Mouse (Mus musculus) liver, embryonic 11.5 days (tissue): ENCODE results near the gene Itgav. TPM values are rescaled to one million over a fixed set of nuclear protein-coding genes. Genes with fewer than 3 reads are reported as not detected.

Source experiments
- ATAC-seq: fragments of 200-750 bp; cut with Nextera tagmentation; replicated peaks from 2 replicates; pipeline ENCODE4 v1.8.0; 2017; ENCODE audit warnings: moderate number of reproducible peaks, mild to moderate bottlenecking, moderate TSS enrichment, moderate library complexity; ENCODE audit not compliant: low FRiP score
- DNase-seq: peaks from one replicate; pipeline ENCODE4 v3.0.0-alpha.2; 2017; ENCODE audit warnings: low spot score
- H3K27ac ChIP-seq: fragments of 300-500 bp; sonication (generic); 2 replicates; pipeline ENCODE4 v1.5.1; 2014; ENCODE audit warnings: mild to moderate bottlenecking, low read depth, low read length, control low read depth
- H3K27me3 ChIP-seq: fragments of 300-500 bp; sonication (generic); replicated peaks from 2 replicates; pipeline ENCODE4 v1.6.1; 2014; ENCODE audit warnings: low read length, mixed read lengths; ENCODE audit not compliant: control insufficient read depth, insufficient read depth
- H3K36me3 ChIP-seq: fragments of 300-500 bp; sonication (generic); 2 replicates; pipeline ENCODE4 v1.6.1; 2014; ENCODE audit warnings: mild to moderate bottlenecking, low read length, moderate library complexity, mixed read lengths; ENCODE audit not compliant: control insufficient read depth, insufficient read depth
- H3K4me1 ChIP-seq: fragments of 300-500 bp; sonication (generic); replicated peaks from 2 replicates; pipeline ENCODE4 v1.6.1; 2014; ENCODE audit warnings: low read length, mixed read lengths; ENCODE audit not compliant: control insufficient read depth, insufficient read depth
- H3K4me2 ChIP-seq: fragments of 300-500 bp; sonication (generic); 2 replicates; pipeline ENCODE4 v1.6.1; 2014; ENCODE audit warnings: mild to moderate bottlenecking, control low read depth, moderate library complexity
- H3K4me3 ChIP-seq: fragments of 300-500 bp; sonication (generic); 2 replicates; pipeline ENCODE4 v1.5.1; 2014; ENCODE audit warnings: low read depth, low read length, control low read depth
- H3K9ac ChIP-seq: fragments of 300-500 bp; sonication (generic); 2 replicates; pipeline ENCODE4 v1.6.1; 2014; ENCODE audit warnings: low read depth, low read length, control low read depth
- H3K9me3 ChIP-seq: fragments of 300-500 bp; sonication (generic); 2 replicates; pipeline ENCODE4 v1.6.1; 2016; ENCODE audit warnings: low read length, inconsistent platforms, mixed read lengths; ENCODE audit not compliant: control insufficient read depth
- WGBS: fragments of 180-500 bp; shearing (Covaris S2); extraction: QIAGEN DNeasy Blood & Tissue Kit; methylation state at CpG from one replicate; pipeline ENCODE4 v1.1.7; 2014; 5-methylcytosine and 5-hydroxymethylcytosine counted together
- polyA plus RNA-seq: library from polyadenylated mRNA; unstranded; fragments of >200 nt; fragmentation: Nextera tagmentation; extraction: Ambion mirVana; gene quantifications from 2 replicates; pipeline ENCODE4 v1.2.1, GENCODE M21; 2014

Itgav gene
- polyA plus RNA-seq, 1 experiment from 2014 or later = 38.3 TPM

GRCm38 (mm10) chr2:83745257-83745656, 21.1 kb downstream of the Itgav start:
- no peak for ATAC-seq
- Histone ChIP-seq H3K4me1 (peaks cover 6% of the 10 kb centered on the region; the same call in 1 of the 2 replicates), H3K9me3 (no peaks in the 10 kb centered on the region), H3K27ac (no peak overlapping the region), H3K27me3 (no peaks in the 10 kb centered on the region), H3K9ac (no peak overlapping the region), H3K4me2 (no peak overlapping the region), H3K4me3 (no peak overlapping the region), H3K36me3 (peaks cover 5% of the 10 kb centered on the region; the same call in 1 of the 2 replicates)
- 46% methylated on average over 6 of the region's 6 CpGs for whole genome bisulfite sequencing
- no peak for DNase-seq

- H3K4me1 ChIP-seq = peaks cover 6% of the 10 kb centered on the region; the same call in 1 of the 2 replicates
- no peak overlapping the region for H3K4me3 ChIP-seq
- 94% methylated on average over 10 of the region's 10 CpGs for WGBS
- peaks cover 5% of the 10 kb centered on the region; the same call in 1 of the 2 replicates for H3K36me3 ChIP-seq
- no peak for ATAC-seq
- no peaks in the 10 kb centered on the region for H3K9me3 ChIP-seq
- no peak overlapping the region for H3K27ac ChIP-seq
- H3K4me2 ChIP-seq = no peak overlapping the region
- DNase-seq = no peak
- no peak overlapping the region for H3K9ac ChIP-seq
- no peaks in the 10 kb centered on the region for H3K27me3 ChIP-seq
These were observed 24.5 kb downstream of the Itgav start for GRCm38 (mm10) chr2:83748581-83749118.

DNA sequence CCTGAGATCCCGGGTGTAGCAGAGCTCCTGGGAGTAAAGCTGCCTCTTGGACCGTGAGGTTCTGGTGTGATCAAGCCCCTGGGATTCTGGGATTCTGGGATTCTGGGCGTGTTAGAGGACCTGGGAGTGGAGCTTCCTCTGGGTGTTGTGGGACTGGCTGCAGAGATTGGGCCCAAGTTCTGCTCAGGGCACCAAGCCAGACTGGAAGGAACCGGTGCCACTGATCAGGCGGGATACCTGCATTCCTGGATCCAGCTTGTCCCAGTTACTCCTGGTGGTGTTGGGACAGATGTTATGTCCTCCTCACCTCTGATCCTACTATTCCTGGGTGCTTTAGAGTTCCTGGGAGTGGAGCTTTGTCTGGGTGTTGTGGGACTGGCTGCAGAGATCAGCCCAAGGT, 28.8 kb downstream of the Itgav start:
- WGBS = 91% methylated on average over 5 of the region's 5 CpGs
- DNase-seq = no peak
- H3K9ac ChIP-seq = no peak overlapping the region

GRCm38 (mm10) chr2:83754306-83754837, 30.2 kb downstream of the Itgav start:
- H3K9ac ChIP-seq = no peak overlapping the region
- no peaks in the 10 kb centered on the region for H3K9me3 ChIP-seq
- DNase-seq (no peak), ATAC-seq (no peak)
- H3K4me2 ChIP-seq = no peak overlapping the region
- peaks cover 3% of the 10 kb centered on the region; the same call in 1 of the 2 replicates for H3K36me3 ChIP-seq
- no peaks in the 10 kb centered on the region for H3K27me3 ChIP-seq
- H3K4me1 ChIP-seq = no peaks in the 10 kb centered on the region
- 78% methylated on average over 5 of the region's 5 CpGs for WGBS
- H3K27ac ChIP-seq = no peak overlapping the region
- no peak overlapping the region for H3K4me3 ChIP-seq

More for the DNA sequence above, 28.8 kb downstream of the Itgav start:
- Histone ChIP-seq H3K27me3 (no peaks in the 10 kb centered on the region), H3K27ac (no peak overlapping the region), H3K9me3 (no peaks in the 10 kb centered on the region), H3K4me1 (no peaks in the 10 kb centered on the region), H3K4me3 (no peak overlapping the region), H3K4me2 (no peak overlapping the region), H3K36me3 (peaks cover 8% of the 10 kb centered on the region; the same call in 1 of the 2 replicates)
- no peak for ATAC-seq

DNA sequence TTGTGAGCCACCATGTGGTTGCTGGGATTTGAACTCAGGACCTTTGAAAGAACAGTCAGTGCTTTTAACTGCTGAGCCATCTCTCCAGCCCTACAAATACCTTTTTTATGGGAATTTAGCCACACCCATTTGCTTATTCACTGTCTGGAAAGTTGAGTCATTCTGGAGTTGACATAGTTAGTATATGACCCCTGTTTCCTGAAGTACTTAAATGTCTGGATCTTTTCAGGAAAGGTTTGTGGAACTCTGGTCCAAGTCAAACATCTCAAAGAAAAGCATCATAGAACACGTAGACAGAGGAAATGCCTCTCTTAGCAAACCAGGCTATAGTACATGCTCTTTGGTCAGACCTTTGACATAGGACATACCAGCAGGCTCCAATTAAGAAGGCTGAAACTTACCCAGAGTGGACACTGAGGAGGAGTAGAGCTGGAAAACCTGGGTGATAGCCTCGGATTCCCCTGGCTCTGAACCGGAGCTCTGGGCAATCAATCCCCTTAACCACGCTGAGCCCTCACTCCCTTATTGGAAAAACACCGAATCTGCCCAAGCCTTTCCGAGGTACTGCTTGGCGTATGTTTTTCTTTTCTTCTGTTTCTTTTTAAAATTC, 34.5 kb downstream of the Itgav start:
- no peaks in the 10 kb centered on the region for H3K4me1 ChIP-seq
- H3K27me3 ChIP-seq = no peaks in the 10 kb centered on the region
- no peaks in the 10 kb centered on the region for H3K9me3 ChIP-seq
- no peak for ATAC-seq
- peaks cover 3% of the 10 kb centered on the region; the same call in 1 of the 2 replicates for H3K36me3 ChIP-seq
- H3K4me2 ChIP-seq = no peak overlapping the region
- WGBS = 84% methylated on average over 7 of the region's 7 CpGs
- no peak overlapping the region for H3K27ac ChIP-seq
- no peak for DNase-seq
- no peak overlapping the region for H3K9ac ChIP-seq
- no peak overlapping the region for H3K4me3 ChIP-seq

DNA sequence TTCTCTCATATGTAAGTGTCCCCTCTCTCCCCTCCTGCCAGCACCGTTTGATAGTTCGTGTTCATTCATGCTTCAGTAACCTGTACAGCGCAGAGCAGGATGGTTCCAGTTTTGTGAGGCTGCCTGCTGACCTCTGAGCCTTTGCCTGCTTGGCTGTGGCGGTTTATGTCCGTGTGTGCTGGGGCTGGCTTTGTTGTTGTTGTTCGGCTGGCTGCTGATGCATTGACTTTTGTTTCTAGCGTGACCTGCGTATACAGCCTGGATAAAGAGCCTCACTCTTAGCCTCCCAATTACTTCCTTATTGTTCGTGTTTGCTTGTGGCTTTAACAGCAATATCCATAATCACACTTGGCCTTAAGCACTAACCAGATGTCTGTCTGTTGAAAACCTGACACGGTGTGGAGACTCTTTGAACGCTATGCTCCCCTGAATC, 35.0 kb downstream of the Itgav start:
- Histone ChIP-seq H3K4me2 (no peak overlapping the region), H3K9me3 (no peaks in the 10 kb centered on the region), H3K27ac (no peak overlapping the region), H3K9ac (no peak overlapping the region), H3K4me3 (no peak overlapping the region), H3K27me3 (no peaks in the 10 kb centered on the region), H3K4me1 (no peaks in the 10 kb centered on the region), H3K36me3 (peaks cover 3% of the 10 kb centered on the region; the same call in 1 of the 2 replicates)
- WGBS = 74% methylated on average over 11 of the region's 11 CpGs
- DNase-seq (no peak), ATAC-seq (no peak)

GRCm38 (mm10) chr2:83759667-83760066, 35.5 kb downstream of the Itgav start:
- no peak overlapping the region for H3K9ac ChIP-seq
- no peaks in the 10 kb centered on the region for H3K4me1 ChIP-seq
- no peak overlapping the region for H3K27ac ChIP-seq
- WGBS = 61% methylated on average over 5 of the region's 5 CpGs
- no peaks in the 10 kb centered on the region for H3K27me3 ChIP-seq
- no peaks in the 10 kb centered on the region for H3K9me3 ChIP-seq
- H3K4me3 ChIP-seq = no peak overlapping the region
- ATAC-seq (no peak; the same call in 1 of the 2 replicates), DNase-seq (no peak)
- H3K4me2 ChIP-seq = no peak overlapping the region
- peaks cover 3% of the 10 kb centered on the region; the same call in 1 of the 2 replicates for H3K36me3 ChIP-seq

DNA sequence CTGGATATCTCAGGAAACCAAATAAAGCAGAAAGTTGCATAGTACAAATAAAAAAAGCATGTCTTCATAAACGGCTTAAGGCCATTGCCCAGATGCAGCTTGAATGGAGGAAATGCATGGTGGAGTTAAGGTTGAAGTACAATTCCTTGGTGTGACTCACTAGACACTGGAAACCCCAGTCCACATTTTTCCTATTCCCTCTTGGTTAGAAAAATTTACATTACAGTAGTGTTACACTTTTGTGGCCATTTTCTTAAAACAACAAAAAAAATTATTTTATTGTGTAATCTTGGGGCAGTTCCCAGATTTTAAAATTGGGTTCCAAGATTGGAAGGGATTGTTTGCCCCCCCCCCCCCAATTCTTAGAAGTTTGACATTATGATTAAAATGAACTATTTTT, 35.9 kb downstream of the Itgav start:
- Histone ChIP-seq H3K9ac (no peak overlapping the region), H3K36me3 (peaks cover 3% of the 10 kb centered on the region; the same call in 1 of the 2 replicates), H3K4me1 (no peaks in the 10 kb centered on the region), H3K4me3 (no peak overlapping the region), H3K4me2 (no peak overlapping the region), H3K9me3 (no peaks in the 10 kb centered on the region), H3K27ac (no peak overlapping the region), H3K27me3 (no peaks in the 10 kb centered on the region)
- ATAC-seq (no peak), DNase-seq (no peak)
- WGBS = 65% methylated on average over 1 of the region's 1 CpGs

- H3K9ac ChIP-seq = no peak overlapping the region
- DNase-seq (no peak), ATAC-seq (no peak)
- no peaks in the 10 kb centered on the region for H3K4me1 ChIP-seq
- no peak overlapping the region for H3K4me2 ChIP-seq
- H3K36me3 ChIP-seq = peaks cover under 1% of the 10 kb centered on the region; the same call in 1 of the 2 replicates
- no peak overlapping the region for H3K4me3 ChIP-seq
- H3K27me3 ChIP-seq = no peaks in the 10 kb centered on the region
- H3K9me3 ChIP-seq = no peaks in the 10 kb centered on the region
- no peak overlapping the region for H3K27ac ChIP-seq
- 86% methylated on average over 2 of the region's 2 CpGs for WGBS
These were observed 37.3 kb downstream of the Itgav start for GRCm38 (mm10) chr2:83761506-83761905.
